Mouse (Mus musculus) thymus, postnatal 36 days (tissue): ENCODE measurements around the gene Cnih3.
A peak's percentile ranks its signal among the peaks of the same experiment; 100 is the strongest.

Source experiments
- DNase-seq, 2 experiments: peaks; one replicate each; pipeline ENCODE4 v3.0.0; 2022; ENCODE audit warnings: mixed read lengths in 2 of 2

The Cnih3 gene

GRCm38 (mm10) chr1:181353200-181354097 is 1.0 kb downstream of the Cnih3 start:
- peak; percentile 13 to 22 for DNase-seq

- no peak for DNase-seq
Observed at GRCm38 (mm10) chr1:181355683-181356082, 3.3 kb downstream of the Cnih3 start.

DNA sequence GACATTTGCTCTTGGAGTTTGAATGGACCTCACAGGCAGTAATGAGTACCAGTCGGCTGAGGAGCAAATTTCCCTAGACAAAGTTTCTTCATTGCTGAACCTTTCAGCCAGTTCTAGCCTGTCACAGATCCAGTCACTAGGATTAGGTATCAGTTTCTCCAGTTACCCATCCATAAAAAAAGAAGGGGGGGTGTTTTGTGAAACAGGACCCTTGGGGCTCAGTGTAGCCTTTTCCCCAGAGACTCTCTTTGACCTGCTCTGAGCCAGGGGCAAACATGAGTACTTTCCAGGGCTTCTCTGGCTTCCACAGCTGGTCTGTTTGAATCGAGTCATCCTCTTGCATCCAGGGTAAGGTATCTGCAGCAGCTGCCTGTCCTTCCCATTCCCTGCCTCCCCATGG is 5.4 kb downstream of the Cnih3 start:
- no peak for DNase-seq

DNA sequence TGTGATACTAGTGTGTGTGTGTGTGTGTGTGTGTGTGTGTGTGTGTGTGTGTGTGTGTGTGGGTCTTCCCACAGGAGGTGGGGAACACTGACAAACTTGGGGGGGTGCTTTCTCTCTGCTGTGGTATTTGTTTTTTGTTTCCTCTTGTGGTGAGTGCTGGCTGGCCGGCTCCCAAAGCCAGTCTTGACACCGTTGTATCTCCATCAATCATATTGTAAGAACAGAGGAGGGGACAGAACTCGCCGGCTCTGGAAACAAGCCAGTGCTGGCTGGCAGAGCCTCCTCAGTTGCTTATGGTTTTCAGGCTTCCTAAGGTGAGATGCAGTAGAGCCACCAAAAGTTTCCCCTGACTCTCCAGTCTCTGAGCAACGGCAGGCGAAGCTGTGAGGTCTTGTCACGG is 6.1 kb downstream of the Cnih3 start:
- no peak for DNase-seq

- DNase-seq: no peak
Observed at GRCm38 (mm10) chr1:181360732-181361131, 8.3 kb downstream of the Cnih3 start.

DNA sequence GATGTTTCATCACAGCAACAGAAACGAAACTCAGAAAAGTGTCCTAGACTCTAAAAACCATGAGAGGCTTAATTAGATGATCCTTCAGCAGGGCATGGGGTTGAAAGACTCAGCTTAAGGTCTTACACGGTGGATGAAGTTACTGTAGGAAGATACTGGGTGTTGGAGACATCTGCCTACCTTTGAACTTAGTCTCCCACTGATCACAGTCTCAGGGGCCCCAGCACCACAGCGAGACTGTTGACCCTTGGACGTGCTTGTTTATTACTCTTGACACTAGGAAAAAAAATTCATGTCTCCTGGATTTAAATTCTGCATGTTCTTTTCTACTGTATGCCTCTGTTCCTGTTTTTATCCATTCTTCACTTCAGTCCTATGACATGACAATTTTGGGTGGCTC is 11.6 kb downstream of the Cnih3 start:
- no peak for DNase-seq

DNA sequence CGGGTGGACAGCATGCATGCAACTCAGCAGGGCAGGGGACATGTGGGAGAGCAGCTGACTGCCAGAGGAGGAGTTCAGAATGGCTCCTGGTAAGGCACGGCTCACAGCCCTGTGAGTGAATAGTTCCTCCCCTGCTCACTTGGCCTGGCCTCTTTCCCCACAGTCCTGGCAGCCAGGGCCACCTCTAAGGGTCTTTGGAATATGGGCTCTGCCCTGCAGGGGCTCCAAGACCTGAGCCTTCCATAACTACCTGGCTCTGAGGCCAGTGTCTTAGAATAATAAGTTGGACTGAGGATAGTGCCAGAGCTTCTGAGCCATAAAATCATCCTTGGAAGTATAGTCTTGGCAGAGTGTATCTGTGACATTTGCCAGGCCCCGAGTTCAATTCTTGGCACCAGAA is 12.9 kb downstream of the Cnih3 start:
- no peak for DNase-seq

- DNase-seq: no peak
Observed at GRCm38 (mm10) chr1:181368789-181369570, 16.6 kb downstream of the Cnih3 start.

- no peak for DNase-seq
Observed at GRCm38 (mm10) chr1:181370370-181370769, 17.9 kb downstream of the Cnih3 start.

DNA sequence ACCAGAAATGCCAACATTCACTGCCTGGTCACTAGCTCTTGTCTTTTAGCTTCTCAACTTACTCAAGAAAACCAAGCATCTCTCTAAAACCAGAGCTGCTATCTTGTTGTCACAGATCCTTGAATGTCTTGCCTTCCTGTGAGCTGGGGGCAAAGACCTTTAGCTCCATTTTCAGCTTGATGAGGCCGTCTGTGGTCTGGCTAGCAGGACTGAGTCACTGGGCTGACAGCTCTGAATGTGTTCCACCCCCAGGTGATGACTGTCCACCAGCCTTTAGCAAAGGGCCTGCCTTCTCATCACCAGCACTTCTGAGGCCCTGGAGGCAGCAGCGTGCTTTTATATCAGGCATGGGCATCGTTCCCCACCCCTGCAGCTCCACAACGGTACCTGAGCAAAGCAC is 18.8 kb downstream of the Cnih3 start:
- no peak for DNase-seq

GRCm38 (mm10) chr1:181372306-181372705 is 19.9 kb downstream of the Cnih3 start:
- DNase-seq: no peak

DNA sequence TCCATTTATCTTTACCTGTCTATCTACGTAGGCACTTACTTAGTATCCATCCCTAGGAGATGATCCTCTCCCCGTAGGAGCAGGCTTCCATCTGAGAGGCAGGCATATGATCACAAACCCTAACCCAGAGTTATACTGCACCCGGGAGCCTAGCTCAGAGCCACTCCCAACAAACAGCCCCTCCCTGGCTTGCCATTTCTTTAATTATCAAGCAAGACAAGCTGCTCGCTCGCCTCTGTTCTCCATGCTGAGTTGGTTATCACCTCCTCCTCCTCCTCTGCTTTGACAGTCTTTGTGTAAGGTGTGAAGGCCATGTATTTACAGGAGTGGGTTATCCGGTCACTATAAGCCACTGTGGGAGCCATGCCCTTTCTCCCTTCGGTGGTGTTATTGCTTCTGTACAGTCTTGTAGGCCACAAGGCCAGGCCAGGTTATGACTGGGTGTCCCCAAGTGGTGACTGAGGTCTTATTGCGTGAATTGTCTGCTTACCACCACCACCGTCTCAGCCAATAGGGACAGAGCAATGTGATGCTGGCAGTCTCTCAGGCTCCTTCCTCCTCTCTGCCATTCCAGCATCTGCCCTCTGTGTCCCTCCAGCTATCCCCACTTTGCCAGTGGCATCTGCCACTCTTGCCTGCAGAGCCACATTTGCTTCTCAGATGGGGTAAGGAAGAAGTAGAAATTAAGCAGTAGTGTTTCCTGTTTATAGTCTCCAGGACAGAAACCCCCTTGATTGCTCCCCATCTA is 22.4 kb downstream of the Cnih3 start:
- DNase-seq: no peak

DNA sequence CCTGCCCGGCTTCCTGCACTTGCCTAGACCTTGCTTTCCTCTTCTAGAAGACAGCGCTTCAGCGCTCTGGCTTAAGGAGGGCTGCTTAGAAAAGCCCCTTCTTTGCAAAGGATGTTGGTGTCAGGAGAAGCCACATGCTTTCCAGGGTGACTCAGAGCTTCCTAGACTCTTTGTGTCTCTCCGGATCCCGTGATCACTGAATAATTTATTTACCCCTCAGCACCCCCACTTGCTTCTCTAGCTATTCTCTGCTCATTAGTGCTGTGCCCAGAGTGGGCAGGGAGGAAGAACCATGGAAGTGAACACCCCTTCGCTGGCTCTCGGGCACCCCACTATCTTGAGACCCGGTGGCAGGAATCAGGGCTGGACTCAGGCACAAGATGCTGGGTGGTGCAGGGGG is 24.0 kb downstream of the Cnih3 start:
- no peak for DNase-seq

DNA sequence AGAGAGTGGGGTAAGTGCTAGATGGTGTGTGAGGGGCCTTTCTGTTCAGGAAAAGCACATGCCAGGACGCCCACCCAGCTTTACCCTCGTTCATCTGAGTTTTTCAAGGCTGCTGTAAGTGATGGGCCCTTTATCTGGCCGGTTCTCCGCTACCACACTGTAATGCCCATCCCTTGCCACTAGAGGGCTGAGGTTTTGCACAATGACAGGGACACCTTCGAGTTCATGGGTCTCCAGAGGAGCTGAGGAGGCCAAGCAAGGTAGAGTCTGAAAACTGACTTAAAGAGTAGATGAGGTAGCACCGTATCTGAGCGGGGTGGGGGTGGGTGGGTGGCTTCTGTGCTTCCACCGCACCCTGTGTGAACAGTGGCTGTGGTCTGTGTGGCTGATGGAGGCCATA is 27.2 kb downstream of the Cnih3 start:
- peak; percentile 46 to 52 for DNase-seq

DNA sequence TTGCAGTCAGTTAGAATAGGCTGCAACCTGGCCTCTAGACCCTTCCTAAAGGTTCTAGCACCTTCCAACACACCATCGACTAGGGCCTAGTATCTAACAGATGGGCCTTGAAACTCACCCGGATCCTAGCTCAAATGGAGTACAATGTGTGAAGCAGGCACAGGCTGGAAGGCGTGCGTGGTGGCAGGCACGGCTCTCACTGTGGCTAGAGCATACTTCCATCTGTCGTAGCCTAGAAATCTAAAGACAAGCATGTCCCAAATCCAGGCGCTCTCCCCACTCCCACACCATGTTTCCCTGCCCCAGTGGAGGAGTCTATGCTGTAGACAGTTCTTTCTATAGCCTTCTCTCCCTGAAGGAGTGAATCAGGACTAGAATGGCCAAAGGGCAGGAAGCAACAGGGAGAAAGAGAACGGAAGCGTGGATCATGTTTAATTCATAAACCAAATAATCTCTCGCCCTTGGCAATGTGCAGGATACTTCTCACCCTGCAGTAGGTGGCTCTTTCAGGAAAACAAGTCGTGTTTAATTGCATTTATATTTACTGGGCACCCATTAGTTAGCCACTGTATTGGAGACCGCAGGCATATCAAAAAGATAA is 29.1 kb downstream of the Cnih3 start:
- no peak for DNase-seq

DNA sequence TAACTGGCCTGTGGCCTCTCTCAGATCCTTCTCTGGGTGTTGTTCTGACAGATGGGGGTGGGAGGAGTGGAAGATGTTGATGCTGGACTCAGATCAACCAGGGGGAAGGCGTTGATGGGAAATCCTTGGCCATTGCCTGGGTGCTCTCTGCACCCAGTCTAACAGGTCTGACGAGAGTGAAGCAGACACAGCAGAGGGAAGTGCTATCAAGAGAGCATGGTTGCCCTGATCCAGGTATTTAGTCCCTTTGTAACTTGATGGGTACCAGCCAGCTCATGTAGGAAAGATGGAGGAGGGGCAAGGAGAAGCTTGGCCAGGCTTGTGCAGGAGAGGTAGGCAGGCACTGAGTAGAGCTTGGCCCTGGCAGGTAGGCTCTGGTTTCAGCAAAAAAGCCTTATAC is 36.8 kb downstream of the Cnih3 start:
- DNase-seq: no peak

- no peak for DNase-seq
Observed at GRCm38 (mm10) chr1:181392489-181392888, 40.1 kb downstream of the Cnih3 start.

- no peak for DNase-seq
Observed at GRCm38 (mm10) chr1:181393250-181394149, 41.1 kb downstream of the Cnih3 start.

GRCm38 (mm10) chr1:181395234-181395828 is 42.9 kb downstream of the Cnih3 start:
- DNase-seq: no peak

- no peak for DNase-seq
Observed at GRCm38 (mm10) chr1:181399179-181399578, 46.8 kb downstream of the Cnih3 start.

DNA sequence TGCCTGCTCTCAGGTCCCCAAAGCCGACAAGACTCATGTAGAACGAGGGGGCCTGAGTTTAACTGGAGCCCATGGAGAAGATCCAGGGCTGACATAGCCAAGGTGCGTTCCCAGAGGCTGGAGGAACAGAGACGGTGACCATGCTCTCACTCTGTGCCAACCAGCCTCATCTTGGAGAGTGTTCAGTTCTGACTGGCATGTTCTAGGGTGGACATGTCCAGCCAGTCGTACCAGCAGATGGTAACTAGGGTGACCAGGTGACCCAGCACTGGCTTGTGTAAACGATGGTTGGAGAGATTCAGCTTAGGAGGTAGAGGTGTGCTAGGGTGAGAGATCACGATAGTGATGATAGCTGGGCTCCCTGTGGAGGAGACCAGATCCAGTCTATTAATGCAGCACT is 50.6 kb downstream of the Cnih3 start:
- DNase-seq: no peak
